Mouse (Mus musculus) midbrain, embryonic 14.5 days (tissue): ENCODE results near the gene Ccdc157. TPM values are rescaled to one million over a fixed set of nuclear protein-coding genes. Genes with fewer than 3 reads are reported as not detected.
A peak's percentile ranks its signal among the peaks of the same experiment; 100 is the strongest.

ENCODE experiments used
- ATAC-seq: fragments of 200-750 bp; cut with Nextera tagmentation; 2 replicates; pipeline ENCODE4 v1.8.0; 2017; ENCODE audit warnings: moderate number of reproducible peaks, moderate library complexity; ENCODE audit not compliant: low FRiP score, low TSS enrichment
- DNase-seq: peaks from one replicate; pipeline ENCODE4 v3.0.0-alpha.2; 2015
- H3K27ac ChIP-seq: fragments of 300-500 bp; sonication (generic); replicated peaks from 2 replicates; pipeline ENCODE4 v1.5.1; 2014; ENCODE audit warnings: mild to moderate bottlenecking, low read depth, low read length, moderate library complexity
- H3K27me3 ChIP-seq: fragments of 300-500 bp; sonication (generic); 2 replicates; pipeline ENCODE4 v1.6.1; 2014; ENCODE audit warnings: low read length, control low read depth, mixed read lengths; ENCODE audit not compliant: control insufficient read depth, insufficient read depth
- H3K36me3 ChIP-seq: fragments of 300-500 bp; sonication (generic); 2 replicates; pipeline ENCODE4 v1.6.1; 2014; ENCODE audit warnings: low read length, control low read depth; ENCODE audit not compliant: control insufficient read depth, insufficient read depth
- H3K4me1 ChIP-seq: fragments of 300-500 bp; sonication (generic); 2 replicates; pipeline ENCODE4 v1.6.1; 2014; ENCODE audit warnings: mild to moderate bottlenecking, antibody characterized with exemption, low read length, control low read depth; ENCODE audit not compliant: control insufficient read depth, insufficient read depth
- H3K4me2 ChIP-seq: fragments of 300-500 bp; sonication (generic); 2 replicates; pipeline ENCODE4 v1.6.1; 2014; ENCODE audit warnings: mild to moderate bottlenecking, low read length, moderate library complexity
- H3K4me3 ChIP-seq: fragments of 300-500 bp; sonication (generic); replicated peaks from 2 replicates; pipeline ENCODE4 v1.5.1; 2014; ENCODE audit warnings: low read depth, low read length
- H3K9ac ChIP-seq: fragments of 300-500 bp; sonication (generic); replicated peaks from 2 replicates; pipeline ENCODE4 v1.6.1; 2014; ENCODE audit warnings: mild to moderate bottlenecking, low read length, moderate library complexity
- H3K9me3 ChIP-seq: fragments of 300-500 bp; sonication (generic); 2 replicates; pipeline ENCODE4 v1.6.1; 2016; ENCODE audit warnings: low read length, control low read depth, mixed read lengths; ENCODE audit not compliant: control insufficient read depth
- WGBS: fragments of 180-500 bp; shearing (Covaris S2); extraction: QIAGEN DNeasy Blood & Tissue Kit; methylation state at CpG from one replicate; pipeline ENCODE4 v1.1.7; 2014; 5-methylcytosine and 5-hydroxymethylcytosine counted together
- polyA plus RNA-seq: library from polyadenylated mRNA; unstranded; fragments of >200 nt; fragmentation: Nextera tagmentation; extraction: Ambion mirVana; gene quantifications from 2 replicates; pipeline ENCODE4 v1.2.1, GENCODE M21; 2014

The Ccdc157 gene
- polyA plus RNA-seq, result 4.8 and 7.1 TPM in 2 replicates

DNA sequence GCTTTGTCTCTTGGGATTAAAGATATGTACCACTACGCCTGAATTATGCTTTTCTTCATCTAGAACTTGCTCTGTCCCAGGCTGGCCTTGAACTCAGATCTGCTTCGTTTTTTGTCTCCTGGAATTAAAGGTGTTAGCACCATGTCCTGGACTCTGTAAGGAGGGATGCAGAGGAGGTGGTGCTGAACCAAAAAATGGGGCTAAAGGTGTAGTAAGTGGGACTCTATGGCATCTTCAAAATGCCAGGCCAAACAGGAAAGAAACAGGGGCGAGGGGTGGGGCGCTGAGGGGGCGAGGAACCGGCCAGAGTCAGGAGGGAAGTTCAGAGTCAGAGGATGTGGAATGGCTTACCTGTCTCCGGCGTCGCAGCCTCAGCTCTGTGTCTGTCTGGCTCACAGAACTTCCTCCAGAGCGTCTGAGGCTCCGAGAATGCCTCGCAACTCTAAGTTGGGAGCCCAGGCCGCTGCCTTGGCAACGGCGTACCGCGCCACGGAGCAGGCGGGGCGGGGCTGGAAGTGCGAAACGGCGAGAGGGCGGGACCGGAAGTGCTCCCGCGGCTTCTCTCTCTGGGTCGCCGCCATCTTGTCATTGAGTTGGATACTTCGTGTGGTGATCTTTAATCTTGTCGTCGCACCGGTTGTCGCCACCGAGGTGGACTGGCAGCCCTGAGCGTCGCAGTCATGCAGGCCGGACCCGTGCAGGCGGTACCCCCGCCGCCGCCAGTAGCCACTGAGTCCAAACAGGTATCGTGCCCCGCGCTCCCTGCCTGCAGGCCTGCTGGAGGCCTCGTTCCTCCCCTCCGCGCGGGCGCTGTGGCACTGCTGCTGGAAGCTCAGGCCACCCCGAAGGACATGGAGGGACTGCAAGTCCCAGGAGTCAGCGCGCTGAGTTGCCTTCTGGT, at the start of gene Ccdc157, which contains the start of gene Sf3a1:
Gene Ccdc157 (minus strand): TSS at position 486 of the 901 bp plus-strand sequence.
Gene Sf3a1 (plus strand): TSS at position 543 of the 901 bp plus-strand sequence.
- DNase-seq (peak; percentile 97), ATAC-seq (peak; percentile 98)
- peaks cover 39% of the 10 kb centered on the region for H3K36me3 ChIP-seq
- H3K9me3 ChIP-seq, result no peaks in the 10 kb centered on the region
- H3K4me3 ChIP-seq, result peak within 1 kb of the TSS; percentile 85
- WGBS, result 2% methylated on average over 54 of the region's 54 CpGs
- peak within 1 kb of the TSS; percentile 89 for H3K4me2 ChIP-seq
- H3K27ac ChIP-seq, result peak within 1 kb of the TSS; percentile 93
- no peaks in the 10 kb centered on the region for H3K27me3 ChIP-seq
- peaks cover 24% of the 10 kb centered on the region for H3K4me1 ChIP-seq
- peak within 1 kb of the TSS; percentile 76 for H3K9ac ChIP-seq

DNA sequence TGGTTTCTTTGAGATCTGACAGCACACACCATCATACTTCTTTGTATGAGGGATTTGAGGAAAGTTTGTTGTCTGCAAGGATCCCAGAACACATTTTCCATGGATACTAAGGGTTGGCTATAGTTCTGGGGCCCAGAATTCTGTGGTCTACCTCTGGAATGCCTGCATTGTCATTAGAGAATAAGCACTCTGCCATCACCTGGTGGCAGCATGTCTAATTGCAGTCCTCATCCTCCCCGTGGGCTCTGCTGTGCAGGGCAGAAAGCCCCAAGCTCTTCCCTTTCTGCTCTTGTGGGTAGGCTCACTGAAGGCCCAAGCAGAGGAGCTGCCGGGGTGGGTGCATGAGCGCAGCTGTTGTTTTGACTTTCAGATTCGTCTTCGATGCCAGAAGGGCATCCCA, 49.5 kb upstream of the Ccdc157 start:
- H3K36me3 ChIP-seq, result peaks cover 74% of the 10 kb centered on the region
- ATAC-seq, result no peak
- H3K4me1 ChIP-seq, result no peaks in the 10 kb centered on the region
- WGBS, result 84% methylated on average over 5 of the region's 5 CpGs
- H3K4me2 ChIP-seq, result no peak overlapping the region
- no peak for DNase-seq
- H3K9ac ChIP-seq, result no peak overlapping the region
- no peaks in the 10 kb centered on the region for H3K27me3 ChIP-seq
- no peak overlapping the region for H3K27ac ChIP-seq
- H3K4me3 ChIP-seq, result no peak overlapping the region
- no peaks in the 10 kb centered on the region for H3K9me3 ChIP-seq

- WGBS, result 95% methylated on average over 9 of the region's 9 CpGs
- Histone ChIP-seq H3K4me1 (no peaks in the 10 kb centered on the region), H3K4me2 (no peak overlapping the region), H3K36me3 (peaks cover 55% of the 10 kb centered on the region), H3K9me3 (no peaks in the 10 kb centered on the region), H3K9ac (no peak overlapping the region), H3K4me3 (no peak overlapping the region), H3K27ac (no peak overlapping the region), H3K27me3 (no peaks in the 10 kb centered on the region)
- no peak for DNase-seq
- no peak for ATAC-seq
Measured at GRCm38 (mm10) chr11:4207655-4208054, 47.6 kb upstream of the Ccdc157 start.

- Histone ChIP-seq H3K27ac (no peak overlapping the region), H3K9ac (no peak overlapping the region), H3K27me3 (no peaks in the 10 kb centered on the region), H3K36me3 (peaks cover 45% of the 10 kb centered on the region), H3K4me1 (no peaks in the 10 kb centered on the region), H3K4me3 (no peak overlapping the region), H3K4me2 (no peak overlapping the region), H3K9me3 (no peaks in the 10 kb centered on the region)
- no peak for ATAC-seq
- 82% methylated on average over 6 of the region's 6 CpGs for WGBS
- DNase-seq, result no peak
Measured at GRCm38 (mm10) chr11:4206563-4206962, 46.5 kb upstream of the Ccdc157 start.

- H3K36me3 ChIP-seq, result peaks cover 43% of the 10 kb centered on the region
- no peak for ATAC-seq
- H3K27ac ChIP-seq, result no peak overlapping the region
- 92% methylated on average over 7 of the region's 7 CpGs for WGBS
- H3K9me3 ChIP-seq, result no peaks in the 10 kb centered on the region
- no peak overlapping the region for H3K4me2 ChIP-seq
- H3K27me3 ChIP-seq, result no peaks in the 10 kb centered on the region
- no peak overlapping the region for H3K9ac ChIP-seq
- no peak for DNase-seq
- no peaks in the 10 kb centered on the region for H3K4me1 ChIP-seq
- no peak overlapping the region for H3K4me3 ChIP-seq
Measured at GRCm38 (mm10) chr11:4205951-4206350, 45.9 kb upstream of the Ccdc157 start.

GRCm38 (mm10) chr11:4205097-4205655, 45.1 kb upstream of the Ccdc157 start:
- Histone ChIP-seq H3K9me3 (no peaks in the 10 kb centered on the region), H3K36me3 (peaks cover 35% of the 10 kb centered on the region), H3K9ac (no peak overlapping the region), H3K27me3 (no peaks in the 10 kb centered on the region), H3K4me3 (no peak overlapping the region), H3K4me2 (no peak overlapping the region), H3K4me1 (no peaks in the 10 kb centered on the region), H3K27ac (no peak overlapping the region)
- DNase-seq (no peak), ATAC-seq (no peak)
- WGBS, result 85% methylated on average over 5 of the region's 5 CpGs

DNA sequence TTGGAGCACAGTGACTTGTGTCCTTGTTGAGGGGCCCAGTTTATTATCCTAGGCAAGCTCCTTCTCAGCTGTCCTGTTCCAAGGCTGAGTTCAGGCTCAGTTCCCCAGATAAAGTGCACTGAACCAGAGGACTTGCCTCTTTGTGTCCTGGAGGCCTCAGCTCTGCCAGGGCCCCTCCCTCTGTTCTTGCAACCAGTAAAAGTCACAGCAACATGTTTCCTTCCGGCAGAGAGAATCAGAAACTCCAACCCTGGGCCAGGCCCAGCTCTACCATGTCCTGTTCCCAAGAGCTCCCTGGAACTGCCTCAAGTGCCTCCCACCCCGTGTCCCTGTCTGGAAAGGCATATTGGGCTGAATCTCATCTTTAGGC, 43.6 kb upstream of the Ccdc157 start:
- DNase-seq (no peak), ATAC-seq (no peak)
- H3K4me3 ChIP-seq, result no peak overlapping the region
- H3K9me3 ChIP-seq, result no peaks in the 10 kb centered on the region
- H3K4me1 ChIP-seq, result no peaks in the 10 kb centered on the region
- WGBS, result 55% methylated on average over 2 of the region's 2 CpGs
- no peak overlapping the region for H3K4me2 ChIP-seq
- no peaks in the 10 kb centered on the region for H3K27me3 ChIP-seq
- peaks cover 22% of the 10 kb centered on the region for H3K36me3 ChIP-seq
- no peak overlapping the region for H3K27ac ChIP-seq
- no peak overlapping the region for H3K9ac ChIP-seq

GRCm38 (mm10) chr11:4202995-4203704, 43.1 kb upstream of the Ccdc157 start:
- Histone ChIP-seq H3K4me3 (no peak overlapping the region), H3K36me3 (peaks cover 17% of the 10 kb centered on the region), H3K27ac (no peak overlapping the region), H3K9ac (no peak overlapping the region), H3K4me2 (no peak overlapping the region), H3K27me3 (no peaks in the 10 kb centered on the region), H3K9me3 (no peaks in the 10 kb centered on the region), H3K4me1 (no peaks in the 10 kb centered on the region)
- no peak for ATAC-seq
- 86% methylated on average over 12 of the region's 12 CpGs for WGBS
- DNase-seq, result no peak
